Mouse (Mus musculus): ENCODE measurements around the gene Nat9. TPM values are rescaled to one million over a fixed set of nuclear protein-coding genes. Genes with fewer than 3 reads are reported as not detected.
A peak's percentile ranks its signal among the peaks of the same experiment; 100 is the strongest.

Nat9 gene
- polyA plus RNA-seq, 1 experiment from 2014 or later, result 19.1 TPM

- H3K36me3 ChIP-seq (ENCODE audit: control insufficient read depth, insufficient read depth, low read length), result no peaks in the 10 kb centered on the region
- H3K4me1 ChIP-seq (ENCODE audit: control insufficient read depth, insufficient read depth, low read length), result peaks cover 17% of the 10 kb centered on the region
- H3K9me3 ChIP-seq (ENCODE audit: control insufficient read depth, low read length), result no peaks in the 10 kb centered on the region
- no peak overlapping the region for H3K4me2 ChIP-seq (ENCODE audit: low read depth, low read length)
- 94% methylated on average over 10 of the region's 10 CpGs for WGBS
- no peak overlapping the region for H3K9ac ChIP-seq (replicated peaks; ENCODE audit: low read depth, low read length)
- H3K27me3 ChIP-seq (ENCODE audit: control insufficient read depth, insufficient read depth, low read length), result no peaks in the 10 kb centered on the region
- no peak for ATAC-seq (ENCODE audit: low read depth)
- H3K4me3 ChIP-seq (ENCODE audit: low read depth, low read length), result no peak overlapping the region
- no peak overlapping the region for H3K27ac ChIP-seq (ENCODE audit: low read depth, low read length)
Observed at GRCm38 (mm10) chr11:115219685-115220084, 32.0 kb upstream of the Nat9 start.

GRCm38 (mm10) chr11:115219263-115219662 lies 31.6 kb upstream of the Nat9 start:
- H3K4me1 ChIP-seq (ENCODE audit: control insufficient read depth, insufficient read depth, low read length), result peaks cover 17% of the 10 kb centered on the region
- no peak overlapping the region for H3K4me2 ChIP-seq (ENCODE audit: low read depth, low read length)
- no peaks in the 10 kb centered on the region for H3K36me3 ChIP-seq (ENCODE audit: control insufficient read depth, insufficient read depth, low read length)
- no peak overlapping the region for H3K4me3 ChIP-seq (ENCODE audit: low read depth, low read length)
- ATAC-seq (ENCODE audit: low read depth), result no peak
- no peaks in the 10 kb centered on the region for H3K27me3 ChIP-seq (ENCODE audit: control insufficient read depth, insufficient read depth, low read length)
- WGBS, result 79% methylated on average over 9 of the region's 9 CpGs
- H3K9ac ChIP-seq (replicated peaks; ENCODE audit: low read depth, low read length), result no peak overlapping the region
- H3K27ac ChIP-seq (ENCODE audit: low read depth, low read length), result no peak overlapping the region
- H3K9me3 ChIP-seq (ENCODE audit: control insufficient read depth, low read length), result no peaks in the 10 kb centered on the region

GRCm38 (mm10) chr11:115217439-115218410 lies 30.1 kb upstream of the Nat9 start:
- no peak overlapping the region for H3K4me2 ChIP-seq (ENCODE audit: low read depth, low read length)
- H3K4me3 ChIP-seq (ENCODE audit: low read depth, low read length), result no peak overlapping the region
- peak overlapping the region; percentile 11; the same call in 1 of the 2 replicates for H3K27ac ChIP-seq (ENCODE audit: low read depth, low read length)
- peaks cover 14% of the 10 kb centered on the region for H3K4me1 ChIP-seq (ENCODE audit: control insufficient read depth, insufficient read depth, low read length)
- H3K27me3 ChIP-seq (ENCODE audit: control insufficient read depth, insufficient read depth, low read length), result no peaks in the 10 kb centered on the region
- no peaks in the 10 kb centered on the region for H3K9me3 ChIP-seq (ENCODE audit: control insufficient read depth, low read length)
- no peaks in the 10 kb centered on the region for H3K36me3 ChIP-seq (ENCODE audit: control insufficient read depth, insufficient read depth, low read length)
- ATAC-seq (ENCODE audit: low read depth), result peak; percentile 60; the same call in 1 of the 2 replicates
- WGBS, result 46% methylated on average over 18 of the region's 18 CpGs
- H3K9ac ChIP-seq (replicated peaks; ENCODE audit: low read depth, low read length), result no peak overlapping the region

GRCm38 (mm10) chr11:115215123-115215522 lies 27.5 kb upstream of the Nat9 start:
- no peak for ATAC-seq (ENCODE audit: low read depth)
- H3K4me1 ChIP-seq (ENCODE audit: control insufficient read depth, insufficient read depth, low read length), result peaks cover 9% of the 10 kb centered on the region; the same call in 1 of the 2 replicates
- WGBS, result 39% methylated on average over 5 of the region's 5 CpGs

GRCm38 (mm10) chr11:115212116-115212515 lies 24.5 kb upstream of the Nat9 start:
- no peaks in the 10 kb centered on the region for H3K27me3 ChIP-seq (ENCODE audit: control insufficient read depth, insufficient read depth, low read length)
- H3K9ac ChIP-seq (replicated peaks; ENCODE audit: low read depth, low read length), result no peak overlapping the region
- H3K4me2 ChIP-seq (ENCODE audit: low read depth, low read length), result no peak overlapping the region
- no peak for ATAC-seq (ENCODE audit: low read depth)
- no peaks in the 10 kb centered on the region for H3K4me1 ChIP-seq (ENCODE audit: control insufficient read depth, insufficient read depth, low read length)
- WGBS, result 60% methylated on average over 13 of the region's 13 CpGs
- H3K4me3 ChIP-seq (ENCODE audit: low read depth, low read length), result no peak overlapping the region
- no peak overlapping the region for H3K27ac ChIP-seq (ENCODE audit: low read depth, low read length)
- no peaks in the 10 kb centered on the region for H3K9me3 ChIP-seq (ENCODE audit: control insufficient read depth, low read length)
- H3K36me3 ChIP-seq (ENCODE audit: control insufficient read depth, insufficient read depth, low read length), result 0 out of 2 replicates have a peak, but pooled peaks cover 3% of the 10 kb centered on the region

More at GRCm38 (mm10) chr11:115215123-115215522, 27.5 kb upstream of the Nat9 start:
- Histone ChIP-seq H3K4me2 (ENCODE audit: low read depth, low read length) (no peak overlapping the region), H3K27me3 (ENCODE audit: control insufficient read depth, insufficient read depth, low read length) (no peaks in the 10 kb centered on the region), H3K36me3 (ENCODE audit: control insufficient read depth, insufficient read depth, low read length) (no peaks in the 10 kb centered on the region), H3K27ac (ENCODE audit: low read depth, low read length) (no peak overlapping the region), H3K9me3 (ENCODE audit: control insufficient read depth, low read length) (no peaks in the 10 kb centered on the region), H3K4me3 (ENCODE audit: low read depth, low read length) (no peak overlapping the region), H3K9ac (replicated peaks; ENCODE audit: low read depth, low read length) (no peak overlapping the region)

- no peaks in the 10 kb centered on the region for H3K27me3 ChIP-seq (ENCODE audit: control insufficient read depth, insufficient read depth, low read length)
- no peaks in the 10 kb centered on the region for H3K4me1 ChIP-seq (ENCODE audit: control insufficient read depth, insufficient read depth, low read length)
- 76% methylated on average over 7 of the region's 7 CpGs for WGBS
- no peak overlapping the region for H3K9ac ChIP-seq (replicated peaks; ENCODE audit: low read depth, low read length)
- no peak overlapping the region for H3K27ac ChIP-seq (ENCODE audit: low read depth, low read length)
- ATAC-seq (ENCODE audit: low read depth), result no peak
- no peak overlapping the region for H3K4me3 ChIP-seq (ENCODE audit: low read depth, low read length)
- no peaks in the 10 kb centered on the region for H3K9me3 ChIP-seq (ENCODE audit: control insufficient read depth, low read length)
- H3K4me2 ChIP-seq (ENCODE audit: low read depth, low read length), result no peak overlapping the region
- peaks cover 7% of the 10 kb centered on the region; the same call in 1 of the 2 replicates for H3K36me3 ChIP-seq (ENCODE audit: control insufficient read depth, insufficient read depth, low read length)
Observed at GRCm38 (mm10) chr11:115209958-115210357, 22.3 kb upstream of the Nat9 start.

GRCm38 (mm10) chr11:115208776-115209732 lies 21.4 kb upstream of the Nat9 start:
- Histone ChIP-seq H3K4me3 (ENCODE audit: low read depth, low read length) (no peak overlapping the region), H3K36me3 (ENCODE audit: control insufficient read depth, insufficient read depth, low read length) (peaks cover 7% of the 10 kb centered on the region; the same call in 1 of the 2 replicates), H3K27me3 (ENCODE audit: control insufficient read depth, insufficient read depth, low read length) (no peaks in the 10 kb centered on the region), H3K27ac (ENCODE audit: low read depth, low read length) (no peak overlapping the region), H3K9me3 (ENCODE audit: control insufficient read depth, low read length) (no peaks in the 10 kb centered on the region), H3K4me1 (ENCODE audit: control insufficient read depth, insufficient read depth, low read length) (no peaks in the 10 kb centered on the region), H3K4me2 (ENCODE audit: low read depth, low read length) (no peak overlapping the region), H3K9ac (replicated peaks; ENCODE audit: low read depth, low read length) (no peak overlapping the region)
- ATAC-seq (ENCODE audit: low read depth), result no peak
- 83% methylated on average over 25 of the region's 25 CpGs for WGBS

GRCm38 (mm10) chr11:115208126-115208525 lies 20.5 kb upstream of the Nat9 start:
- no peak overlapping the region for H3K4me2 ChIP-seq (ENCODE audit: low read depth, low read length)
- no peaks in the 10 kb centered on the region for H3K9me3 ChIP-seq (ENCODE audit: control insufficient read depth, low read length)
- no peak for ATAC-seq (ENCODE audit: low read depth)
- H3K36me3 ChIP-seq (ENCODE audit: control insufficient read depth, insufficient read depth, low read length), result peaks cover 7% of the 10 kb centered on the region; the same call in 1 of the 2 replicates
- 61% methylated on average over 12 of the region's 12 CpGs for WGBS
- H3K27ac ChIP-seq (ENCODE audit: low read depth, low read length), result no peak overlapping the region
- no peak overlapping the region for H3K9ac ChIP-seq (replicated peaks; ENCODE audit: low read depth, low read length)
- no peak overlapping the region for H3K4me3 ChIP-seq (ENCODE audit: low read depth, low read length)
- H3K4me1 ChIP-seq (ENCODE audit: control insufficient read depth, insufficient read depth, low read length), result no peaks in the 10 kb centered on the region
- H3K27me3 ChIP-seq (ENCODE audit: control insufficient read depth, insufficient read depth, low read length), result no peaks in the 10 kb centered on the region
